Mouse (Mus musculus): ENCODE results near the gene Evi5l. TPM values are rescaled to one million over a fixed set of nuclear protein-coding genes. Genes with fewer than 3 reads are reported as not detected.

The Evi5l gene
- total RNA-seq, 2 experiments from 2014 or later, result 2.2 to 2.9 TPM

- ATAC-seq (replicated peaks; ENCODE audit: low FRiP score, poor library complexity, severe bottlenecking), result peak; percentile 47
Observed at GRCm38 (mm10) chr8:4258678-4259077, 92.3 kb downstream of the Evi5l start.

- peak; percentile 93 for ATAC-seq (replicated peaks; ENCODE audit: low FRiP score, poor library complexity, severe bottlenecking)
Observed at GRCm38 (mm10) chr8:4259125-4259804, 92.9 kb downstream of the Evi5l start, which contains the start of gene Ctxn1. Gene Ctxn1 (minus strand): TSS chr8:4259274.

- ATAC-seq (replicated peaks; ENCODE audit: low FRiP score, poor library complexity, severe bottlenecking), result no peak
Observed at GRCm38 (mm10) chr8:4259805-4260170, 93.4 kb downstream of the Evi5l start.

Other genes with a start within 250 kb of the Evi5l start
- gene Cd209b, start 239.7 kb upstream of the Evi5l start, total RNA-seq (2015; ENCODE audit: low replicate concordance), result not detected in 2 replicates
- not detected in 2 replicates for gene Cd209b, start 239.7 kb upstream of the Evi5l start, total RNA-seq (2017; ENCODE audit: low replicate concordance)
- not detected in 2 replicates for gene Cd209c, start 211.8 kb upstream of the Evi5l start, total RNA-seq (2015; ENCODE audit: low replicate concordance)
- gene Cd209c, start 211.8 kb upstream of the Evi5l start, total RNA-seq (2017; ENCODE audit: low replicate concordance), result 0.08 TPM in 1 of 2 replicates, not detected in the other
- gene Cd209f, start 60.7 kb upstream of the Evi5l start, total RNA-seq (2015; ENCODE audit: low replicate concordance), result 15.1 and 19.8 TPM in 2 replicates
- gene Cd209f, start 60.7 kb upstream of the Evi5l start, total RNA-seq (2017; ENCODE audit: low replicate concordance), result 6.4 TPM in 1 of 2 replicates, not detected in the other
- 4.0 TPM in 1 of 2 replicates, not detected in the other for gene Cd209g, start 32.5 kb upstream of the Evi5l start, total RNA-seq (2015; ENCODE audit: low replicate concordance)
- 0.13 and 2.6 TPM in 2 replicates for gene Cd209g, start 32.5 kb upstream of the Evi5l start, total RNA-seq (2017; ENCODE audit: low replicate concordance)
- not detected in 2 replicates for gene Prr36, start 50.9 kb downstream of the Evi5l start, total RNA-seq (2015; ENCODE audit: low replicate concordance)
- gene Prr36, start 50.9 kb downstream of the Evi5l start, total RNA-seq (2017; ENCODE audit: low replicate concordance), result not detected in 2 replicates
- not detected in 2 replicates for gene Lrrc8e, start 60.3 kb downstream of the Evi5l start, total RNA-seq (2015; ENCODE audit: low replicate concordance)
- 0.76 TPM in 1 of 2 replicates, not detected in the other for gene Lrrc8e, start 60.3 kb downstream of the Evi5l start, total RNA-seq (2017; ENCODE audit: low replicate concordance)
- 25.2 and 25.6 TPM in 2 replicates for gene Map2k7, start 72.2 kb downstream of the Evi5l start, total RNA-seq (2015; ENCODE audit: low replicate concordance)
- 16.9 and 20.3 TPM in 2 replicates for gene Map2k7, start 72.2 kb downstream of the Evi5l start, total RNA-seq (2017; ENCODE audit: low replicate concordance)
- 2.5 TPM in 1 of 2 replicates, not detected in the other for gene Gm49320, start 72.3 kb downstream of the Evi5l start, total RNA-seq (2015; ENCODE audit: low replicate concordance)
- not detected in 2 replicates for gene Gm49320, start 72.3 kb downstream of the Evi5l start, total RNA-seq (2017; ENCODE audit: low replicate concordance)
- gene Tgfbr3l, start 81.6 kb downstream of the Evi5l start, total RNA-seq (2015; ENCODE audit: low replicate concordance), result not detected in 2 replicates
- not detected in 2 replicates for gene Tgfbr3l, start 81.6 kb downstream of the Evi5l start, total RNA-seq (2017; ENCODE audit: low replicate concordance)
- gene Snapc2, start 86.5 kb downstream of the Evi5l start, total RNA-seq (2015; ENCODE audit: low replicate concordance), result 4.2 and 10.5 TPM in 2 replicates
- 3.2 and 6.7 TPM in 2 replicates for gene Snapc2, start 86.5 kb downstream of the Evi5l start, total RNA-seq (2017; ENCODE audit: low replicate concordance)
- gene Ctxn1, start 92.7 kb downstream of the Evi5l start, total RNA-seq (2015; ENCODE audit: low replicate concordance), result not detected in 2 replicates
- 1.1 TPM in 1 of 2 replicates, not detected in the other for gene Ctxn1, start 92.7 kb downstream of the Evi5l start, total RNA-seq (2017; ENCODE audit: low replicate concordance)
- 30.6 and 42.9 TPM in 2 replicates for gene Timm44, start 109.3 kb downstream of the Evi5l start, total RNA-seq (2015; ENCODE audit: low replicate concordance)
- gene Timm44, start 109.3 kb downstream of the Evi5l start, total RNA-seq (2017; ENCODE audit: low replicate concordance), result 28.4 and 36.9 TPM in 2 replicates
- gene Ccl25, start 158.6 kb downstream of the Evi5l start, total RNA-seq (2015; ENCODE audit: low replicate concordance), result 12.6 and 23.4 TPM in 2 replicates
- 7.1 and 17.3 TPM in 2 replicates for gene Ccl25, start 158.6 kb downstream of the Evi5l start, total RNA-seq (2017; ENCODE audit: low replicate concordance)
- gene Elavl1, start 158.8 kb downstream of the Evi5l start, total RNA-seq (2015; ENCODE audit: low replicate concordance), result 51.2 and 69.2 TPM in 2 replicates
- 45.0 and 55.6 TPM in 2 replicates for gene Elavl1, start 158.8 kb downstream of the Evi5l start, total RNA-seq (2017; ENCODE audit: low replicate concordance)

Data from erythroid progenitor cell, adult 5-6 weeks (primary cell).